In genomic region chr9:65020128-65020527, GRCm38 (mm10) we compare ENCODE assay signal across 9 mouse cellular contexts. TPM values are rescaled to one million over a fixed set of nuclear protein-coding genes. Genes with fewer than 3 reads are reported as not detected.
DNase-seq lines count a peak whose midpoint lies in the region; ATAC-seq lines count a peak whose summit lies in the region.
"Had no signal": no experiment of that assay in that cellular context is flagged by ENCODE, and none has a peak within 500 bp of the region (broad histone marks: within the 10 kb centered on the region; RNA-seq: fewer than 3 reads in every experiment).

No protein-coding gene starts in this region.

- H3K36me3 ChIP-seq in heart, embryonic 12.5 days: no peaks in the 10 kb centered on the region
- H3K36me3 ChIP-seq in embryonic facial prominence, embryonic 11.5 days (replicated peaks; ENCODE audit: control insufficient read depth, insufficient read depth, low read depth, low read length): no peaks in the 10 kb centered on the region
- no peaks in the 10 kb centered on the region for H3K36me3 ChIP-seq in hindbrain, embryonic 15.5 days
- no peaks in the 10 kb centered on the region for H3K36me3 ChIP-seq in midbrain, embryonic 12.5 days

- no peak for ATAC-seq in heart, embryonic 12.5 days (ENCODE audit: insufficient number of reproducible peaks, low FRiP score)
- ATAC-seq in embryonic facial prominence, embryonic 11.5 days (replicated peaks; ENCODE audit: insufficient number of reproducible peaks, low FRiP score, low TSS enrichment, low read depth): no peak
- no peak for ATAC-seq in hindbrain, embryonic 15.5 days (ENCODE audit: low FRiP score, low read depth)
- no peak for ATAC-seq in midbrain, embryonic 12.5 days (ENCODE audit: low FRiP score, low read depth)
- no peak for ATAC-seq in megakaryocyte-erythroid progenitor cell, adult 5-6 weeks (replicated peaks; ENCODE audit: low FRiP score, low TSS enrichment, poor library complexity, severe bottlenecking)

- WGBS in heart, embryonic 12.5 days: 48% methylated on average over 4 of the region's 4 CpGs
- WGBS in embryonic facial prominence, embryonic 11.5 days: 80% methylated on average over 4 of the region's 4 CpGs
- 81% methylated on average over 4 of the region's 4 CpGs for WGBS in hindbrain, embryonic 15.5 days
- WGBS in midbrain, embryonic 12.5 days: 74% methylated on average over 4 of the region's 4 CpGs

- peak overlapping the region; percentile 19; the same call in 1 of the 2 replicates for H3K4me2 ChIP-seq in heart, embryonic 12.5 days
- peak overlapping the region; percentile 86 for H3K4me2 ChIP-seq in embryonic facial prominence, embryonic 11.5 days (ENCODE audit: low read depth, low read length)
- peak overlapping the region; percentile 74 for H3K4me2 ChIP-seq in hindbrain, embryonic 15.5 days
- H3K4me2 ChIP-seq in midbrain, embryonic 12.5 days (replicated peaks): peak overlapping the region; percentile 86

- H3K9ac ChIP-seq in heart, embryonic 12.5 days: no peak overlapping the region
- H3K9ac ChIP-seq in embryonic facial prominence, embryonic 11.5 days (replicated peaks; ENCODE audit: low read length): no peak overlapping the region
- peak overlapping the region; percentile 91; the same call in 1 of the 2 replicates for H3K9ac ChIP-seq in hindbrain, embryonic 15.5 days
- H3K9ac ChIP-seq in midbrain, embryonic 12.5 days (replicated peaks): peak overlapping the region; percentile 93

- no peak for DNase-seq in heart, postnatal 25 days (ENCODE audit: low spot score)
- no peak for DNase-seq in embryonic facial prominence, embryonic 11.5 days (ENCODE audit: low spot score)
- DNase-seq in thymus, postnatal 10 days (ENCODE audit: low spot score in 2 of 2): no peak
- DNase-seq in adrenal gland, adult 8-10 months: no peak
- DNase-seq: right cerebral cortex, adult 18-20 months had no signal

- no peaks in the 10 kb centered on the region for H3K27me3 ChIP-seq in heart, embryonic 12.5 days (replicated peaks)
- no peaks in the 10 kb centered on the region for H3K27me3 ChIP-seq in embryonic facial prominence, embryonic 11.5 days (ENCODE audit: control insufficient read depth, insufficient read depth, low read length)
- no peaks in the 10 kb centered on the region for H3K27me3 ChIP-seq in hindbrain, embryonic 15.5 days
- peaks cover 17% of the 10 kb centered on the region for H3K27me3 ChIP-seq in midbrain, embryonic 12.5 days

- no peak overlapping the region for H3K4me3 ChIP-seq in heart, embryonic 12.5 days
- H3K4me3 ChIP-seq in embryonic facial prominence, embryonic 11.5 days (ENCODE audit: low read depth, low read length): peak overlapping the region; percentile 81; the same call in 1 of the 2 replicates
- H3K4me3 ChIP-seq in hindbrain, embryonic 15.5 days: peak overlapping the region; percentile 82
- H3K4me3 ChIP-seq in midbrain, embryonic 12.5 days: peak overlapping the region; percentile 93

- peaks cover 46% of the 10 kb centered on the region for H3K4me1 ChIP-seq in heart, embryonic 12.5 days (replicated peaks)
- H3K4me1 ChIP-seq in embryonic facial prominence, embryonic 11.5 days (ENCODE audit: control insufficient read depth, insufficient read depth, low read length): no peaks in the 10 kb centered on the region
- H3K4me1 ChIP-seq in hindbrain, embryonic 15.5 days (replicated peaks): peaks cover 62% of the 10 kb centered on the region
- peaks cover 63% of the 10 kb centered on the region for H3K4me1 ChIP-seq in midbrain, embryonic 12.5 days

- no peak overlapping the region for H3K27ac ChIP-seq in heart, embryonic 12.5 days (ENCODE audit: poor library complexity, severe bottlenecking)
- H3K27ac ChIP-seq in embryonic facial prominence, embryonic 11.5 days (replicated peaks; ENCODE audit: low read depth, low read length): no peak overlapping the region
- no peak overlapping the region for H3K27ac ChIP-seq in hindbrain, embryonic 15.5 days (replicated peaks)
- H3K27ac ChIP-seq in midbrain, embryonic 12.5 days (replicated peaks): no peak overlapping the region

- intact Hi-C loops in heart, postnatal 25 days (cut with DNase I): no loop called here

- no peaks in the 10 kb centered on the region for H3K9me3 ChIP-seq in heart, embryonic 12.5 days (replicated peaks)
- no peaks in the 10 kb centered on the region for H3K9me3 ChIP-seq in embryonic facial prominence, embryonic 11.5 days (replicated peaks; ENCODE audit: control insufficient read depth, low read length)
- H3K9me3 ChIP-seq in hindbrain, embryonic 15.5 days: no peaks in the 10 kb centered on the region
- H3K9me3 ChIP-seq in midbrain, embryonic 12.5 days: no peaks in the 10 kb centered on the region

RNA-seq across cellular contexts. Expression of gene Hacd3, which starts 1.4 kb away (rescaled TPM):
- polyA plus RNA-seq in heart, embryonic 12.5 days (2016; fragmentation: Nextera tagmentation; extraction: Ambion mirVana): 62.8 and 64.0 TPM in 2 replicates
- total RNA-seq in heart, postnatal 25 days (2021): 10 to 100 TPM; 17.3 to 18.5 TPM
- 81.3 and 83.5 TPM in 2 replicates for polyA plus RNA-seq in embryonic facial prominence, embryonic 11.5 days (2014; fragmentation: Nextera tagmentation; extraction: Ambion mirVana)
- polyA plus RNA-seq in hindbrain, embryonic 15.5 days (2015; fragmentation: Nextera tagmentation; extraction: Ambion mirVana): 219 and 223 TPM in 2 replicates
- 148 and 157 TPM in 2 replicates for polyA plus RNA-seq in midbrain, embryonic 12.5 days (2016; fragmentation: Nextera tagmentation; extraction: Ambion mirVana)
- total RNA-seq in adrenal gland, adult 8-10 months (2022): 100 to 1,000 TPM; 321 to 416 (median 344) TPM
- total RNA-seq in megakaryocyte-erythroid progenitor cell, adult 5-6 weeks (2014; fragmentation: Nextera tagmentation): 40.4 and 48.9 TPM in 2 replicates
- total RNA-seq in megakaryocyte-erythroid progenitor cell, adult 5-6 weeks (2017): 68.1 and 71.5 TPM in 2 replicates

RNA-seq across cellular contexts. Expression of gene Dpp8, which starts 12.1 kb away (rescaled TPM):
- 42.6 and 44.3 TPM in 2 replicates for polyA plus RNA-seq in heart, embryonic 12.5 days (2016; fragmentation: Nextera tagmentation; extraction: Ambion mirVana)
- total RNA-seq in heart, postnatal 25 days (2021): 10 to 100 TPM; 57.4 to 68.0 TPM
- polyA plus RNA-seq in embryonic facial prominence, embryonic 11.5 days (2014; fragmentation: Nextera tagmentation; extraction: Ambion mirVana): 30.4 and 33.7 TPM in 2 replicates
- 39.5 and 39.6 TPM in 2 replicates for polyA plus RNA-seq in hindbrain, embryonic 15.5 days (2015; fragmentation: Nextera tagmentation; extraction: Ambion mirVana)
- polyA plus RNA-seq in midbrain, embryonic 12.5 days (2016; fragmentation: Nextera tagmentation; extraction: Ambion mirVana): 57.0 and 59.0 TPM in 2 replicates
- total RNA-seq in adrenal gland, adult 8-10 months (2022): 100 to 1,000 TPM in 3 of 4 experiments, 10 to 100 TPM in 1; 90.7 to 123 (median 113) TPM
- 76.5 and 88.9 TPM in 2 replicates for total RNA-seq in megakaryocyte-erythroid progenitor cell, adult 5-6 weeks (2014; fragmentation: Nextera tagmentation)
- 77.5 and 95.5 TPM in 2 replicates for total RNA-seq in megakaryocyte-erythroid progenitor cell, adult 5-6 weeks (2017)

RNA-seq across cellular contexts. Expression of gene Ints14, which starts 59.4 kb away (rescaled TPM):
- polyA plus RNA-seq in heart, embryonic 12.5 days (2016; fragmentation: Nextera tagmentation; extraction: Ambion mirVana): 45.2 and 48.6 TPM in 2 replicates
- 10 to 100 TPM; 16.1 to 16.4 TPM for total RNA-seq in heart, postnatal 25 days (2021)
- polyA plus RNA-seq in embryonic facial prominence, embryonic 11.5 days (2014; fragmentation: Nextera tagmentation; extraction: Ambion mirVana): 77.2 and 80.5 TPM in 2 replicates
- 33.3 and 35.8 TPM in 2 replicates for polyA plus RNA-seq in hindbrain, embryonic 15.5 days (2015; fragmentation: Nextera tagmentation; extraction: Ambion mirVana)
- polyA plus RNA-seq in midbrain, embryonic 12.5 days (2016; fragmentation: Nextera tagmentation; extraction: Ambion mirVana): 58.4 and 60.4 TPM in 2 replicates
- total RNA-seq in adrenal gland, adult 8-10 months (2022): 10 to 100 TPM; 27.2 to 31.9 (median 28.8) TPM
- total RNA-seq in megakaryocyte-erythroid progenitor cell, adult 5-6 weeks (2014; fragmentation: Nextera tagmentation): 31.8 and 39.6 TPM in 2 replicates
- total RNA-seq in megakaryocyte-erythroid progenitor cell, adult 5-6 weeks (2017): 31.6 and 43.1 TPM in 2 replicates

Comparison
In these comparisons a context has a peak if more than half of its experiments do, and no peak if none do; other contexts are left out.
1. H3K4me2 ChIP-seq: peak in every context shown above with its lines; median percentile 86 in embryonic facial prominence, embryonic 11.5 days; 86 in midbrain, embryonic 12.5 days; 74 in hindbrain, embryonic 15.5 days; 19 in heart, embryonic 12.5 days.
2. H3K9ac ChIP-seq: peak in hindbrain, embryonic 15.5 days (single experiment) and midbrain, embryonic 12.5 days (single experiment); none in heart, embryonic 12.5 days (single experiment) and embryonic facial prominence, embryonic 11.5 days (single experiment).